Mouse (Mus musculus) limb, embryonic 11.5 days (tissue): ENCODE results near the gene Gm13285. TPM values are rescaled to one million over a fixed set of nuclear protein-coding genes. Genes with fewer than 3 reads are reported as not detected.
"Not testable (repeated sequence)": the region's sequence is repeated elsewhere in the genome, so short reads cannot be mapped to it uniquely, and the experiment has no call there.

Experiments
- ATAC-seq: fragments of 200-750 bp; cut with Nextera tagmentation; 2 replicates; pipeline ENCODE4 v1.8.0; 2017; ENCODE audit warnings: low read depth; ENCODE audit not compliant: insufficient number of reproducible peaks, low FRiP score, low TSS enrichment
- DNase-seq: peaks from one replicate; pipeline ENCODE4 v3.0.0-alpha.2; 2015; ENCODE audit warnings: low spot score
- H3K27ac ChIP-seq: fragments of 300-500 bp; sonication (generic); replicated peaks from 2 replicates; pipeline ENCODE4 v1.5.1; 2014; ENCODE audit warnings: low read depth, mild to moderate bottlenecking, low read length
- H3K27me3 ChIP-seq: fragments of 300-500 bp; sonication (generic); 2 replicates; pipeline ENCODE4 v1.6.1; 2014; ENCODE audit warnings: mild to moderate bottlenecking, low read length, mixed read lengths; ENCODE audit not compliant: control insufficient read depth, insufficient read depth
- H3K36me3 ChIP-seq: fragments of 300-500 bp; sonication (generic); 2 replicates; pipeline ENCODE4 v1.6.1; 2014; ENCODE audit warnings: mild to moderate bottlenecking, low read length, moderate library complexity, mixed read lengths; ENCODE audit not compliant: control insufficient read depth, insufficient read depth
- H3K4me1 ChIP-seq: fragments of 300-500 bp; sonication (generic); 2 replicates; pipeline ENCODE4 v1.6.1; 2014; ENCODE audit warnings: low read length, mixed read lengths; ENCODE audit not compliant: control insufficient read depth, insufficient read depth
- H3K4me2 ChIP-seq: fragments of 300-500 bp; sonication (generic); 2 replicates; pipeline ENCODE4 v1.6.1; 2014; ENCODE audit warnings: low read depth, mild to moderate bottlenecking, moderate library complexity; ENCODE audit not compliant: severe bottlenecking
- H3K4me3 ChIP-seq: fragments of 300-500 bp; sonication (generic); 2 replicates; pipeline ENCODE4 v1.5.1; 2014; ENCODE audit warnings: low read depth, low read length
- H3K9ac ChIP-seq: fragments of 300-500 bp; sonication (generic); 2 replicates; pipeline ENCODE4 v1.6.1; 2014; ENCODE audit warnings: mild to moderate bottlenecking, low read length
- H3K9me3 ChIP-seq: fragments of 300-500 bp; sonication (generic); 2 replicates; pipeline ENCODE4 v1.6.1; 2016; ENCODE audit warnings: low read length; ENCODE audit not compliant: control insufficient read depth
- WGBS: fragments of 180-500 bp; shearing (Covaris S2); extraction: QIAGEN DNeasy Blood & Tissue Kit; methylation state at CpG from one replicate; pipeline ENCODE4 v1.1.7; 2014; 5-methylcytosine and 5-hydroxymethylcytosine counted together
- polyA plus RNA-seq: library from polyadenylated mRNA; unstranded; fragments of >200 nt; fragmentation: Nextera tagmentation; extraction: Ambion mirVana; gene quantifications from 2 replicates; pipeline ENCODE4 v1.2.1, GENCODE M21; 2014

The Gm13285 gene
- polyA plus RNA-seq, 1 experiment from 2014 or later: 1.1 TPM

GRCm38 (mm10) chr4:88761776-88762175 lies 37.7 kb upstream of the Gm13285 start:
- not testable (repeated sequence) for H3K4me1 ChIP-seq, H3K27me3 ChIP-seq, DNase-seq, H3K9me3 ChIP-seq, H3K36me3 ChIP-seq, H3K4me2 ChIP-seq, H3K27ac ChIP-seq, H3K9ac ChIP-seq, ATAC-seq, H3K4me3 ChIP-seq
- 69% methylated on average over 6 of the region's 8 CpGs for WGBS

- H3K27ac ChIP-seq, ATAC-seq, H3K36me3 ChIP-seq, H3K4me1 ChIP-seq, H3K9ac ChIP-seq, H3K27me3 ChIP-seq, H3K4me2 ChIP-seq, H3K9me3 ChIP-seq, H3K4me3 ChIP-seq, DNase-seq: not testable (repeated sequence)
- 55% methylated on average over 9 of the region's 9 CpGs for WGBS
Measured at GRCm38 (mm10) chr4:88762341-88762740, 37.1 kb upstream of the Gm13285 start.

- not testable (repeated sequence) for H3K27ac ChIP-seq, H3K27me3 ChIP-seq, H3K9ac ChIP-seq, H3K4me3 ChIP-seq, H3K4me1 ChIP-seq, H3K9me3 ChIP-seq, H3K36me3 ChIP-seq, ATAC-seq
- 3% methylated on average over 28 of the region's 42 CpGs for WGBS
- peak overlapping the region; percentile 25; the same call in 1 of the 2 replicates for H3K4me2 ChIP-seq
- peak; percentile 72 for DNase-seq
Measured at GRCm38 (mm10) chr4:88763384-88764018, 36.0 kb upstream of the Gm13285 start.

GRCm38 (mm10) chr4:88773534-88773933 lies 25.9 kb upstream of the Gm13285 start, which contains the start of gene Gm13290:
Gene Gm13290, plus strand, starts transcription at chr4:88773834.
- not testable (repeated sequence) for H3K27me3 ChIP-seq, DNase-seq, H3K4me2 ChIP-seq, H3K9ac ChIP-seq, H3K9me3 ChIP-seq, H3K36me3 ChIP-seq, H3K27ac ChIP-seq, H3K4me1 ChIP-seq, ATAC-seq, H3K4me3 ChIP-seq
- WGBS: no CpG with 5 or more reads among the region's 32 CpGs

- not testable (repeated sequence) for H3K36me3 ChIP-seq, H3K4me1 ChIP-seq, H3K4me3 ChIP-seq, H3K27ac ChIP-seq, H3K9ac ChIP-seq, ATAC-seq, DNase-seq, H3K4me2 ChIP-seq, H3K27me3 ChIP-seq, H3K9me3 ChIP-seq
- no CpG with 5 or more reads among the region's 29 CpGs for WGBS
Measured at GRCm38 (mm10) chr4:88776622-88777021, 22.8 kb upstream of the Gm13285 start, which contains the start of gene Gm13289. Gene Gm13289, plus strand, starts transcription at chr4:88776922.

GRCm38 (mm10) chr4:88779550-88779949 lies 19.9 kb upstream of the Gm13285 start, which contains the start of gene Gm13272:
Gene Gm13272, plus strand, starts transcription at chr4:88779850.
- H3K36me3 ChIP-seq, H3K9me3 ChIP-seq, H3K27ac ChIP-seq, H3K27me3 ChIP-seq, ATAC-seq, DNase-seq, H3K9ac ChIP-seq, H3K4me2 ChIP-seq, H3K4me3 ChIP-seq, H3K4me1 ChIP-seq: not testable (repeated sequence)
- WGBS: no CpG with 5 or more reads among the region's 29 CpGs

- H3K27me3 ChIP-seq, H3K9ac ChIP-seq, H3K36me3 ChIP-seq, H3K4me3 ChIP-seq, ATAC-seq, H3K9me3 ChIP-seq, H3K4me2 ChIP-seq, H3K27ac ChIP-seq, DNase-seq, H3K4me1 ChIP-seq: not testable (repeated sequence)
- 37% methylated on average over 15 of the region's 18 CpGs for WGBS
Measured at GRCm38 (mm10) chr4:88780320-88780719, 19.1 kb upstream of the Gm13285 start.

- not testable (repeated sequence) for H3K4me3 ChIP-seq, H3K4me1 ChIP-seq, ATAC-seq, H3K9me3 ChIP-seq, H3K27ac ChIP-seq, DNase-seq, H3K36me3 ChIP-seq, H3K27me3 ChIP-seq, H3K9ac ChIP-seq
- peak within 1 kb of the TSS; percentile 28; the same call in 1 of the 2 replicates for H3K4me2 ChIP-seq
- WGBS: 35% methylated on average over 3 of the region's 7 CpGs
Measured at GRCm38 (mm10) chr4:88781831-88782230, 17.6 kb upstream of the Gm13285 start, which contains the start of gene Ifnz. Gene Ifnz, plus strand, starts transcription at chr4:88782131.
